Mouse (Mus musculus): ENCODE measurements around the gene Esrrg. TPM values are rescaled to one million over a fixed set of nuclear protein-coding genes. Genes with fewer than 3 reads are reported as not detected.

Gene Esrrg
- polyA plus RNA-seq, 1 experiment from 2014 or later: 22.4 TPM

DNA sequence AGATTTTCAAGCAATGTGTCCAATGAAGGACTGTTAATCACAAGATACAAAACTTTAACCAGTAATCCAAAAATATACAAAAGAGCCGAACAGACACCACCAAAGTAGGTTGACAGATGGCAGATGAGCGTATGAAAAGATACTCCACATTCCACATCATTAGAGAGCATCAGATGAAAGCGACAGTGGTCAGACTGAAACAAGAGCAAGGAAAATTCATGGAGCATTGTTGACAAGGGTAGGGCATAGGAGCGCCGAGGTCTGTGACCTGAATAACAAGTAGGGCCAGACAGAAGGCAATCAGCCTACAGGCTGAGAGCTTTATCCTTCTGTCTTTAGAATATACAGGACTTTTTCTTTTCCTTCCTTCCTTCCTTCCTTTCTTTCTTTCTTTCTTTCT, 157.0 kb downstream of the Esrrg start:
- no peak for DNase-seq (ENCODE audit: low spot score)
- Histone ChIP-seq H3K27ac (no peak overlapping the region), H3K9me3 (no peaks in the 10 kb centered on the region), H3K4me1 (peaks cover 9% of the 10 kb centered on the region), H3K36me3 (no peaks in the 10 kb centered on the region), H3K27me3 (ENCODE audit: insufficient read depth, poor library complexity, severe bottlenecking) (no peaks in the 10 kb centered on the region), H3K4me3 (no peak overlapping the region)
- 82% methylated on average over 5 of the region's 5 CpGs for WGBS

DNA sequence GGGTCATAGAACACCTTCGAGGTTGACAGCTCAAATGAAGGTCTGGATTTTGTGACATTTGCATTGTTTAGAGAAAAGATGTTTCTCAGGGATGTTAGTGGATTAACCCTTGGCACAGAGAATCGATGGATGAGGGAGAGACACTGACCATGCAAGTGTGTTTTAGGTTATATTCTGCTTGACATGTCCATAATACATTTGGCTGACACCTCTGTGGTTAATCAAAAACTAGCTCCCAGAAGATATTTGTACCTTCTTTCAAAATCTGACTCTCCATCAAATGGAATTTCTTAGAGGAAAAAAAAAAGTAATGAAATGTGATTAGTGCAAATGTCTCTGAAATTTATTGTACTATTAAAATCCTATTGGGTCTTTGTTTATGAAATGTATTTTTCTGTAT, 158.8 kb downstream of the Esrrg start:
- H3K4me1 ChIP-seq: peaks cover 5% of the 10 kb centered on the region; the same call in 1 of the 2 replicates
- H3K4me3 ChIP-seq: no peak overlapping the region
- H3K27me3 ChIP-seq (ENCODE audit: insufficient read depth, poor library complexity, severe bottlenecking): no peaks in the 10 kb centered on the region
- no peak overlapping the region for H3K27ac ChIP-seq
- no peaks in the 10 kb centered on the region for H3K36me3 ChIP-seq
- DNase-seq (ENCODE audit: low spot score): no peak
- no peaks in the 10 kb centered on the region for H3K9me3 ChIP-seq
- 71% methylated on average over 2 of the region's 2 CpGs for WGBS

DNA sequence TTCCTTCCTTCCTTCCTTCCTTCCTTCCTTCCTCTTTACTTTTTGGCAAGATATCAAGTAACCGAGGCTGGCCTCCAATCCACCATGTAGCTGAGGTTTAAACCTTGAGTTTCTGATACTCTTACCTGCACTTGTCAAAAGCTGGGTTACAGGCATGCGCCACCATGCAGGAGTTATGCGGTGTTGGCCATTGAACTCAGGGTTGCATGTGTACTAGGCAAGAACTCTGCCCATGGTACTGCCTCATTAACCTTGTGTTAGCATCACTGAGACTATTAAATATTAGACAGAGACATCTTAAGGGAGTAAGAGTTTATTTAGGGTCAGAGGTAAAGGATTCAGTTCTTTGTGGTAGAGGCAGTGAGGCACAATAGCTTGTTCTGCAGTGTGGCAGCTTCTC, 161.6 kb downstream of the Esrrg start:
- WGBS: 88% methylated on average over 3 of the region's 3 CpGs
- no peak for DNase-seq (ENCODE audit: low spot score)
- H3K36me3 ChIP-seq: no peaks in the 10 kb centered on the region

DNA sequence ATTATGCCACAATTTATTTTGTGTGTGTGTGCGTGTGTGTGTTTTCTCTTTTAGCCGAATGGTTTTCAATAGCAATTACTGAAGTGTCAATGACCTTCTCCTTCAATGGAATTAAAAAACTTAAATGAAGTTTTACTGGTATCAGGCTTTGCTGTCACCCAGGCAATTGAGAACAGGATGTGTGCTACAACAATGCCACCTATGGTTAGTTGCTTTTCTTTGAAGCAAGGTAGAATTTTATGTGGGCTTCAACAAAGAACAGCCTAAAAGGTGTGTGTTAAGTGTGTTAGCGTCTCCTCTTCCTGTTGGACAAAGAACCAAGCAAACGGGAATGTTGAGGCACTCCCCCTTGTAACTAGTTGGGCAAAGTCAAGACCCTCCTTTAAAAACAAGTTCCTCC, 162.5 kb downstream of the Esrrg start:
- Histone ChIP-seq H3K4me3 (no peak overlapping the region), H3K27ac (no peak overlapping the region), H3K9me3 (no peaks in the 10 kb centered on the region), H3K4me1 (peaks cover 5% of the 10 kb centered on the region; the same call in 1 of the 2 replicates), H3K27me3 (ENCODE audit: insufficient read depth, poor library complexity, severe bottlenecking) (no peaks in the 10 kb centered on the region), H3K36me3 (no peaks in the 10 kb centered on the region)
- WGBS: 66% methylated on average over 4 of the region's 4 CpGs
- DNase-seq (ENCODE audit: low spot score): no peak

More for the DNA sequence above, 161.6 kb downstream of the Esrrg start:
- H3K4me1 ChIP-seq: peaks cover 5% of the 10 kb centered on the region; the same call in 1 of the 2 replicates
- no peaks in the 10 kb centered on the region for H3K27me3 ChIP-seq (ENCODE audit: insufficient read depth, poor library complexity, severe bottlenecking)
- no peak overlapping the region for H3K27ac ChIP-seq
- H3K9me3 ChIP-seq: no peaks in the 10 kb centered on the region
- H3K4me3 ChIP-seq: no peak overlapping the region

DNA sequence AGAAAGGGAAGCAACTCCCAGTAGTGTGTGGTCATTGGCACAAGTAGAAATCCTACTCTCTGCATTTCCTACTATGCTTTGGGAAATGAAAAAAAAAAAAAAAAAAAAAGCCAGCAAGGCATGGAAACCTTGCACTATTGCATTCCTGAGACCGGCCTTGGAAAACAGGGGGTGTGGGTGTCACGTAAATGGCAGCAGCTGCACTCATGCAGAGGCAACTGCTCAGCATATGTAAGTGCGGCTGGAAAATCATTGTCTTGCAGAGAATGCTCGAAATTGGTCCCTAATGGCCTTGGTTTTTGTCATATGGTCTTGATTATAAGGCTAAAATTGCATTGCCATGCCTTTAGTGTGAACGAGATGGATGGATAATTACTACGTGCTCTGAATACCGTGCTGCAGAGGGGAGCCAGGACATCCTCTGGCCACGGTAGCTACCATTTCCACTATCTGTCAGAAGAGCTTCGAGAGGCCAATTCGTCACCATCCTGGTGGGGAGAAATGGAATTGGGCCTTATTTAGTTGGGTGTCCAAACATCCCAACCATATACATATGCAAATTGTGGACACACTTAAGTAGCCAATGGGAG, 171.1 kb downstream of the Esrrg start:
- no peaks in the 10 kb centered on the region for H3K36me3 ChIP-seq
- H3K27ac ChIP-seq: no peak overlapping the region
- DNase-seq (ENCODE audit: low spot score): no peak
- no peaks in the 10 kb centered on the region for H3K27me3 ChIP-seq (ENCODE audit: insufficient read depth, poor library complexity, severe bottlenecking)
- H3K4me1 ChIP-seq: no peaks in the 10 kb centered on the region
- 0 out of 2 replicates have a peak, but pooled peaks cover 3% of the 10 kb centered on the region for H3K9me3 ChIP-seq
- H3K4me3 ChIP-seq: no peak overlapping the region
- 76% methylated on average over 10 of the region's 10 CpGs for WGBS

DNA sequence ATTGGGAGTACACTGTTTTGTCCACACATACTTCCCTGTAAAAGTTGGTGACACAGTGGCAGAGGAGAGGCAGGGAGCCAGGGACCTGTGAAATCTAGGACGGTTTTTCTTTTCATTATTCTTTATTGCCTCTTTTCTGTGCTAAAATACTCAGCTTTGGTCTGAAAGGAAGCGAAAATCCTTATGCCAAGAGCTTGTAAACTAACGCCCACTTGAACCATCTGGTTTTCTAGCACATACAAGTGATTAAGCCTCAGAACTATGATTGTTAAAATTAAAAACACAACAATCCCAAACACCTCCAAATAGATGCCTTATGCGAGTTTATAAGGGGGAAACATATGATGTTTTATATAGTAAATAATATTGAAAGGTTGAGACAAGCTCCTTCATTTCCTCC, 176.6 kb downstream of the Esrrg start:
- Histone ChIP-seq H3K36me3 (no peaks in the 10 kb centered on the region), H3K27me3 (ENCODE audit: insufficient read depth, poor library complexity, severe bottlenecking) (no peaks in the 10 kb centered on the region), H3K9me3 (no peaks in the 10 kb centered on the region), H3K4me1 (no peaks in the 10 kb centered on the region), H3K27ac (no peak overlapping the region), H3K4me3 (no peak overlapping the region)
- 76% methylated on average over 4 of the region's 4 CpGs for WGBS
- peak; percentile 19 for DNase-seq (ENCODE audit: low spot score)

DNA sequence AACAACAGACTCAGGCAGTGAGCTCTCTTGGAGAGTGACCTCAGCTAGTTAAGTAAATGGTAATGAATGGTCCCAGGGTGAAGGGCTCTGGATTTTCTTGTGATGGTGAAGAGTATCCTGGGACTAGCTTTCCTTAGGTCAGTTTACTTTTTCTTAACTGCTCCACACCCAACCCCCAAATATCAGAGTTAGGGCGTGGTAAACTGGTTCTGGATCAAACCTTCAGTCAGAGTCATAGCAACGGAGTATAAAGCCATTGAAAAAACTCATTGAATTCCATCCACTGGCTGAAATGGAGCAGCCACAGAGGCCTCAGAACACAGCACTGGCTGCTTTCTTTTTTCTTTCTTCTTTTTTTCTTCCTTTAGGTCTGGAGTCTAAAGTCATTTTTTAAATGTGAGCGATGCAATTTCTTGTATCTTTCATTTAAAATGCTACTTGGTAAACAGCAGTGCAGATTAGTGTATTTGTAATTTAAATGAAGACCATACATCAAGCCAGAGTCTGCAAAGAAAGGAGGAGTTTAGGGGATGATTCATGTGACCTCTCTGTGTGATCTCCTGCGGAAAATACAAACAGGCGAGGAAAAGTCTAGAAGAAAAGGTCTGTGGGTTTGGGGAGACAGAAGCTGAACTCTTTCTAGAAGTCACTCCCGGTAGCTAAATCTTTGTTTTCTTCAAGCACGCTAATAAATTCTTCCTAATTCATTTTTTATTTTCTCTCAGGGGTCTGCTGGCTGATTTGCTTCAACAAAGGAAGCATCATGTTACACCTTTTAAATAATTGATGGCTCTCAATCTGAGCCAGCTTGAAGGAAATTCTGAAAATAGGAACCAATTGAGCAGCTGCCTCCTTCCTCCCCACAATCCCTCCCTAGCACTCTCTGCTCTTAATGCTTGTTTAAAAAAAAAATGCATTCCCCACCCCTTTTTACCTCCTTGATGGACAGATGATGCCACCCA, 178.7 kb downstream of the Esrrg start:
- no peak for DNase-seq (ENCODE audit: low spot score)
- H3K4me3 ChIP-seq: no peak overlapping the region
- 62% methylated on average over 7 of the region's 7 CpGs for WGBS
- no peaks in the 10 kb centered on the region for H3K4me1 ChIP-seq
- no peaks in the 10 kb centered on the region for H3K9me3 ChIP-seq
- H3K36me3 ChIP-seq: no peaks in the 10 kb centered on the region
- H3K27me3 ChIP-seq (ENCODE audit: insufficient read depth, poor library complexity, severe bottlenecking): no peaks in the 10 kb centered on the region
- H3K27ac ChIP-seq: no peak overlapping the region

DNA sequence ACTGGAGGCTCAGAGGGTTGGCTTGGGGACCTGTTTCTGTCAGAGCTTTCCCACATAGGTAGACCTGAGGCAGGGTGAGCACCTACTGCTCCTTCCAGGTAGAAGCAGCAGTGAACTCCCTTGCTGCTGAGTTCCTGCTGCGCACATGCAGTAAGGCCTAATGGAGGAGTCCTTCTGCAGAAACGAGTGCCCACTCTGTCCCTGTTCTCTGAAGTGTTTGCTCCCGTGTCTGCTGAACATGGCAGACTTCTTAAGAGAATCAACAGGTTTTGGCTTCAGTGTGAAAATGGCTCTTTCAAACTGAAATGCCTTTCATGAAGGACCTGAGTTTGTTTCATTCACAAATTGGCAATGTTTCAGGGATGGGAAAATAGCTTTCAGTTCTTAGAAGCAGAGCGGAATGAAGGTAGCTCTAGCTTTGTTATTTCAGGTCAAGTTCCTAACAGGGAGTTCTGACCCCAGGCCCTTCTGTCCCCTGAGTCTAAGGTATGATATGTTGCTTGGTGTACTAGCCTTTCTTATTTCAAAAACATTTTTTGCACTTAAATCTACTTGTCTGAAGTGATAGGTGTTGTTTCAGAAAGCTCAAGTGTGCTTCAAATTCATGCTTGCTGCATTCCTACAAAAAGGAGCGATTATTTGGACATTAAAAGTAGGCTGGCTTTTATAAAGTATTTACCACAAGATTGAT, 185.8 kb downstream of the Esrrg start:
- no peak overlapping the region for H3K4me3 ChIP-seq
- no peaks in the 10 kb centered on the region for H3K27me3 ChIP-seq (ENCODE audit: insufficient read depth, poor library complexity, severe bottlenecking)
- WGBS: 77% methylated on average over 5 of the region's 5 CpGs
- H3K4me1 ChIP-seq: peaks cover 11% of the 10 kb centered on the region; the same call in 1 of the 2 replicates
- no peaks in the 10 kb centered on the region for H3K36me3 ChIP-seq
- DNase-seq (ENCODE audit: low spot score): no peak
- no peak overlapping the region; the same call in 1 of the 2 replicates for H3K27ac ChIP-seq
- H3K9me3 ChIP-seq: no peaks in the 10 kb centered on the region

DNA sequence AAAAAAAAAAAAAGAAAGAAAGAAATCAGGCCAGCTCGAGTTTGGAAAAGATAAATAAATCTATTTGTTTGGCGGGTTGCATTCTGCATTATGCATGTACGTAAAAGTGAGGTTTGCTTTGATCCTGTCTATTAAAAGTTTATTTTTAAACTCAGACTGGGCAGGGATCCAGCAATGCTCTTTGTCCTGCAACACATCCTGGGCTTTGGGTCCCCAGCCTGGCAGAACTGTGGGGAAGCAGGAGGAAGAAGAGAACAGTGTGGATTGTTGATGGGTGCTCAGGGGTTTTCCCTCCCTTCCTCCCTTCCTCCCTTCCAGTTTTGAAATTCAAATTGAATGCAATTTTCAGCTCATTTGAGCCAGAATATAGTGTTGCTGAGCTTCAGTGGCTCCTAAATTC, 187.0 kb downstream of the Esrrg start:
- DNase-seq (ENCODE audit: low spot score): no peak
- H3K36me3 ChIP-seq: no peaks in the 10 kb centered on the region
- no peaks in the 10 kb centered on the region for H3K27me3 ChIP-seq (ENCODE audit: insufficient read depth, poor library complexity, severe bottlenecking)
- H3K27ac ChIP-seq: peak overlapping the region; percentile 49; the same call in 1 of the 2 replicates
- WGBS: 65% methylated on average over 3 of the region's 3 CpGs
- peaks cover 13% of the 10 kb centered on the region; the same call in 1 of the 2 replicates for H3K4me1 ChIP-seq
- H3K9me3 ChIP-seq: no peaks in the 10 kb centered on the region
- no peak overlapping the region for H3K4me3 ChIP-seq

DNA sequence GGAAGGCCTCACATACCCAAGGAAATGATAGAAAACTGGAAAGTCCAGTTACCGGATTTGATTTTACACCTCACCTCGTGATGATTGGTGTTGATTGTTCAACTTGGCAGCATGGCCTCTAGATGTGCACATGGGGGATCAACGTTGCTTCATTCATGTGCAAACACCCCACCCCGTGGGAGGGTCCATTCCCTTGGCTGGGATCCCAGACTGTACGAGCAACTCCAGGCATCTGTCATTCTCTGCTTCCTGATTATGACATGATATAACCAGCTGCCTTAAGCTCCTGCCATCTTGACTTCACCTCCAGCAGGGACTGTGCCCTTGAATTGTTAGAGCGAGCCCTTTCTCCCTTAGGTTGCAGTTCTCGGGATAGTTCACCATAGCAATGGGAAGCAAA, 190.7 kb downstream of the Esrrg start:
- Histone ChIP-seq H3K9me3 (no peaks in the 10 kb centered on the region), H3K27ac (no peak overlapping the region), H3K4me3 (no peak overlapping the region), H3K27me3 (ENCODE audit: insufficient read depth, poor library complexity, severe bottlenecking) (no peaks in the 10 kb centered on the region), H3K4me1 (peaks cover 28% of the 10 kb centered on the region), H3K36me3 (no peaks in the 10 kb centered on the region)
- WGBS: 79% methylated on average over 7 of the region's 7 CpGs
- DNase-seq (ENCODE audit: low spot score): peak; percentile 73

DNA sequence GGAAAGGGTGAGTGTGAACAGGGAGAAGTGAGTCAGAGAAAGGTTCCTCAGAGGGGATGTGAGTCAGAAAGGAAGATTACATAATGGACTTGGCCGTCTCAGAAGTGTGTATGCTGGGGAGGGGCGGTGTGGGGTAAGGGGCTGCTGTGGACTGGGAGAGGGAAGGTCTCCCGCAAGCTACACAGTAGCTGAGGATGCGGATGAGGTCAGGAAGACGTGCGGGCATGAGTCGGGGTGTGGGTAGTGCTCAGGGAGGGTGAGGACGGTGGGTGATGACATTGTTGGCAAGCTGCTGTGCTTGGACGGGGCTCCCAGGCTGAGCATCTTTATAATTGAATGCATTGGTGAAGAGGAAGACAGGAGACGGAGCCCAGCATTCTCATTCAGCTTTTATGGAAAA, 192.2 kb downstream of the Esrrg start:
- Histone ChIP-seq H3K4me3 (no peak overlapping the region), H3K9me3 (no peaks in the 10 kb centered on the region), H3K27me3 (ENCODE audit: insufficient read depth, poor library complexity, severe bottlenecking) (no peaks in the 10 kb centered on the region), H3K27ac (peak overlapping the region; percentile 33; the same call in 1 of the 2 replicates), H3K36me3 (no peaks in the 10 kb centered on the region), H3K4me1 (peaks cover 24% of the 10 kb centered on the region)
- 66% methylated on average over 10 of the region's 10 CpGs for WGBS
- DNase-seq (ENCODE audit: low spot score): no peak

DNA sequence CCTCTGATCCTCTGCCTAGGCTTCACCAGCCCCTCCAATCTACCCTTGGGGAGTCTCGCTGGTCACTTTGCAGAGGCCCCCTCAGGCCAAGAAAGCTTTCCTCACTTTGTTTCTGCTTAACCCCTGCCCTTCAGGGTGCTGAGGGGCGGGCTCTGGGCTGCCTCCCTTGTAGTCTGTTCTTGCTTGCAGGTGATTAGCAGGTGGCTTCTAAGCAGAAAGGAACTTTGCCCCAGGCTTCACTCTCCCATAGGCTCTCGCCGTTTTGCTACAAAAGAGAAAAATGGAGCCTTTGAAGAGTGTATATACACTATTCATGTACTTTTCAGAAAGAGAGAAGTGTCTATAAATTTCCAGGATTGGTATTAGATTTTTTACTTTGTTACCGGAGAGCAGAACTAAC, 195.0 kb downstream of the Esrrg start:
- no peaks in the 10 kb centered on the region for H3K9me3 ChIP-seq

DNA sequence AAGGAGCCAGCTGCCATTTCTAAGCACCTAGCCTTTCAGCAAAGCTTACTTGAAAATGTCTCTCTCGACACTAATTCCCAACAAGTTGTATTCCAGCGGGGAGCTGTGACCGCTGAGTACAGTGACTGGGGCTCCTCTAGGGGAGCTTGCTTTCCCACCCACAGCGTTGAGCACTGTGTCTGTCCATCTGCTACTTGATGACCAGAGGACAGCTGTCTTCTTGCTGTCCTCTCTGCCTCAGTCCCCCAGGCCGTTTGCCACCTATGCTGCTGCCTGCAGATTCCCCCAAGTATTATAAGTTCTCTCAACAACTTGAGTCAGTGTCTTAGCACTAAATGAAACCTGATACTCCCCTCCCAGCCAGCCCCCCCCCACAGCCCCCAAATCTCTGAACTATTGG, 195.4 kb downstream of the Esrrg start:
- Histone ChIP-seq H3K27ac (no peak overlapping the region), H3K36me3 (no peaks in the 10 kb centered on the region), H3K4me1 (peaks cover 29% of the 10 kb centered on the region), H3K9me3 (no peaks in the 10 kb centered on the region), H3K27me3 (ENCODE audit: insufficient read depth, poor library complexity, severe bottlenecking) (no peaks in the 10 kb centered on the region), H3K4me3 (no peak overlapping the region)
- no peak for DNase-seq (ENCODE audit: low spot score)
- 15% methylated on average over 5 of the region's 5 CpGs for WGBS

More for the DNA sequence above, 195.0 kb downstream of the Esrrg start:
- Histone ChIP-seq H3K4me1 (peaks cover 29% of the 10 kb centered on the region), H3K27ac (0 out of 2 replicates have a peak overlapping the region, but pooled peaks have one; percentile 52), H3K27me3 (ENCODE audit: insufficient read depth, poor library complexity, severe bottlenecking) (no peaks in the 10 kb centered on the region), H3K36me3 (no peaks in the 10 kb centered on the region), H3K4me3 (no peak overlapping the region)
- 46% methylated on average over 5 of the region's 5 CpGs for WGBS
- DNase-seq (ENCODE audit: low spot score): no peak
